Mouse (Mus musculus) CH12F3 (cell line): ENCODE measurements around the gene Trip6.

ENCODE experiments used
- in situ Hi-C: fragments of 300-500 bp; cut with MboI; formaldehyde crosslinking; loops from 2 replicates; pipeline ENCODE4 v1.14.3; 2020; ENCODE audit warnings: low sequenced_read_pairs

Trip6 gene

GRCm38 (mm10) chr5:137277360-137278342 lies 36.6 kb downstream of the Trip6 start:
- in situ Hi-C loops, result no loop called here

GRCm38 (mm10) chr5:137268131-137268910 lies 45.9 kb downstream of the Trip6 start:
- in situ Hi-C loops, result no loop called here

GRCm38 (mm10) chr5:137264787-137265186 lies 49.4 kb downstream of the Trip6 start:
- in situ Hi-C loops, result no loop called here

- in situ Hi-C loops, result no loop called here
Measured at GRCm38 (mm10) chr5:137263897-137264720, 50.1 kb downstream of the Trip6 start.
